ENCODE assay signal across 8 mouse cellular contexts in genomic region chr14:105313877-105314276, GRCm38 (mm10). TPM values are rescaled to one million over a fixed set of nuclear protein-coding genes. Genes with fewer than 3 reads are reported as not detected.
DNase-seq lines count a peak whose midpoint lies in the region; ATAC-seq and TF ChIP-seq lines count a peak whose summit lies in the region.

No protein-coding gene starts in this region.

- H3K4me1 ChIP-seq in intestine, embryonic 15.5 days (replicated peaks), result no peaks in the 10 kb centered on the region
- no peaks in the 10 kb centered on the region for H3K4me1 ChIP-seq in neural tube, embryonic 14.5 days (ENCODE audit: control insufficient read depth, insufficient read depth, low read length)

- POLR2A ChIA-PET in Patski (lab: Charles Lee), result no interaction called here

- H3K27me3 ChIP-seq in Patski, result no peaks in the 10 kb centered on the region
- H3K27me3 ChIP-seq in intestine, embryonic 15.5 days (replicated peaks), result no peaks in the 10 kb centered on the region
- H3K27me3 ChIP-seq in neural tube, embryonic 14.5 days (ENCODE audit: control insufficient read depth, insufficient read depth, low read length), result no peaks in the 10 kb centered on the region

- peak; percentile 27 for TF ChIP-seq CTCF in Patski (IDR thresholded peaks at IDR 0.05)

- H3K36me3 ChIP-seq in intestine, embryonic 15.5 days, result no peaks in the 10 kb centered on the region
- peaks cover 4% of the 10 kb centered on the region; the same call in 1 of the 2 replicates for H3K36me3 ChIP-seq in neural tube, embryonic 14.5 days (ENCODE audit: control insufficient read depth, insufficient read depth, low read length)

- CTCF ChIA-PET in Patski (lab: Charles Lee), result no interaction called here

- H3K9me3 ChIP-seq in intestine, embryonic 15.5 days, result no peaks in the 10 kb centered on the region
- H3K9me3 ChIP-seq in neural tube, embryonic 14.5 days (ENCODE audit: control insufficient read depth, low read length), result no peaks in the 10 kb centered on the region

- DNase-seq in layer of hippocampus, adult 9-10 months (ENCODE audit: low spot score), result peak; percentile 29
- no peak for DNase-seq in layer of hippocampus, adult 8-10 months (ENCODE audit: low spot score in 2 of 2)
- DNase-seq in Patski (ENCODE audit: low read depth, low spot score), result no peak
- DNase-seq in embryo, embryonic 11.5 days (ENCODE audit: low read depth, low spot score), result peak; percentile 19
- DNase-seq in ovary, postnatal 36 days (ENCODE audit: low spot score), result no peak
- DNase-seq in spleen, adult 12 weeks (ENCODE audit: low spot score), result no peak

- H3K27ac ChIP-seq in intestine, embryonic 15.5 days, result no peak overlapping the region
- H3K27ac ChIP-seq in neural tube, embryonic 14.5 days (ENCODE audit: low read depth, low read length), result no peak overlapping the region

- peak; percentile 26 for ATAC-seq in Patski
- peak; percentile 61; the same call in 1 of the 2 replicates for ATAC-seq in intestine, embryonic 15.5 days
- ATAC-seq in neural tube, embryonic 14.5 days (ENCODE audit: low read depth), result peak; percentile 44; the same call in 1 of the 2 replicates

- in situ Hi-C loops in Patski (cut with MboI; ENCODE audit: low pct_unique_long_range_greater_than_20kb), result no loop called here

- WGBS in intestine, embryonic 15.5 days, result 50% methylated on average over 5 of the region's 5 CpGs
- 57% methylated on average over 5 of the region's 5 CpGs for WGBS in neural tube, embryonic 14.5 days

- no peak overlapping the region for H3K9ac ChIP-seq in intestine, embryonic 15.5 days
- no peak overlapping the region for H3K9ac ChIP-seq in neural tube, embryonic 14.5 days (replicated peaks; ENCODE audit: low read depth, low read length)

- H3K4me3 ChIP-seq in intestine, embryonic 15.5 days (replicated peaks), result no peak overlapping the region
- no peak overlapping the region for H3K4me3 ChIP-seq in neural tube, embryonic 14.5 days (ENCODE audit: low read depth, low read length)

- H3K4me2 ChIP-seq in intestine, embryonic 15.5 days (replicated peaks), result no peak overlapping the region
- H3K4me2 ChIP-seq in neural tube, embryonic 14.5 days (ENCODE audit: low read depth, low read length), result no peak overlapping the region

RNA-seq across cellular contexts. Expression of gene Ndfip2, which starts 55.5 kb away (rescaled TPM):
- total RNA-seq in layer of hippocampus, adult 8-10 months (2022), result 10 to 100 TPM; 76.9 to 89.4 (median 79.0) TPM
- 88.4 TPM for polyA plus RNA-seq in Patski (2021)
- 101 and 107 TPM in 2 replicates for polyA plus RNA-seq in intestine, embryonic 15.5 days (2015; fragmentation: Nextera tagmentation; extraction: Ambion mirVana)
- polyA plus RNA-seq in neural tube, embryonic 14.5 days (2014; fragmentation: Nextera tagmentation; extraction: Ambion mirVana), result 139 and 141 TPM in 2 replicates

Comparison
In these comparisons a context has a peak if more than half of its experiments do, and no peak if none do; other contexts are left out.
1. DNase-seq: peak in layer of hippocampus, adult 9-10 months (single experiment) and embryo, embryonic 11.5 days (single experiment); none in layer of hippocampus, adult 8-10 months (0 of 2), Patski (single experiment), ovary, postnatal 36 days (single experiment) and spleen, adult 12 weeks (single experiment).
2. Peak in every context shown above with its lines, with median percentiles within 50 percentile points of each other: ATAC-seq.